Mouse (Mus musculus): Measurements from ENCODE around the gene Eif3l.

Gene Eif3l

DNA sequence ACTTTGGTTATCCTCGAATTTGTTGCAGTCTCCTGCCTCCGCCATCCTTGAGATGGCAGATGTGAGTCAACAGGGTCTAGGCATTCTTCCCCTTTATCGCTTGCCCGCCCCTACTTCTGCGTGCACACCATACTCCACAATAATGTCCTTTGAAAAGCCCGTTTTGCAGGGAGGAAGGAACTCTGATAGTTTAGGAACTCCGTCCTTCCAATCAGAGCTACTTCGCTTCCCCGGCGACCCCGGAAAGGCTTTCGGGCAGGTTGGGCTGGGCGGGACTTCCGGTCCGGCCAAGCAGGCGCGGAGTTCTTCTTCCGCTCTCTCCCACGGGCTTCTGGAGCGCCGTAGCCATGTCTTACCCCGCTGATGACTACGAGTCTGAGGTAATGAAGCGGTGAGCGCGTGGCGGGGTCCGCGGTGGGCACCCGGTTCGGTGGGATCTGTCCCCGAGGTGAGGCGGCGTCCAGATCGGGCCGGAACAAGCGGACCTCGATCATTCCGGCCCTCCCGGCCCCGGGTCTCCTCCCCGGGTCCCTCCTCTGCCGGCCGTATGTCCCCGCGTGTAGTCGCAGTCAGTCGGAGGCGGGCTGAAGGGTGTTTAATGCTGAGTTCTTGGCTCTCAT is at the start of gene Eif3l:
Gene Eif3l (plus strand): TSS at position 267 of the 620 bp plus-strand sequence.
- WGBS: under 1% methylated on average over 49 of the region's 49 CpGs

DNA sequence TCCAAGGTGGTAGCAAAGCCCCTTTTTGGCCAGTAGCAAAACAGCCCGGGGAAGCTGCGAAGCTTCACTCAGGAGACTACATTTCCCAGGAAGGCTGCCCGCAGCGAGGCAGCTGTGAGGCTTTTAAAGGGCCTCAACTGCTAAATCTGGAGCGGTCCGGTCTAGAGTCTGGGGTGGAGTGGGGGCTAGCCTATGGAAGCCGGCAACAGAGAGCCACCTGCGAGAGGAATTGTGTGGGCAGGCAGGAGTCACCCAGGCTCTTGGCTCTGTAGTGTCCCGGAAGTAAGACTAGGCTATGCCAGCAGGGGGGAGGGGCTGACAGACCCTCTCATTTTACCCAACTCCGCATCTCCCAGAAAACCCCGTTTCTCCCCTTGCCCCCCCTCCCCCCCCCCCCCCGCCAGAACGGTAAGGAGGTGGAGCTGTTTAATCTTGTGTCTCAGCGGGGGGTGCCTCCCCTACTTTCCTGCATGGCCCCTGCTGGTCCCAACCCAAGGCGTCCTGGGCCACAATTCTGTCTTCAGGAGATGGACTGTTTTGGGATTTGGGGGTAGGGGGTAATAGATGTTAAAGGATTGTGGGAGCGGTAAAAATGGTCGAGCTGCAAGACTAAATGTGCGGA is 49.2 kb upstream of the Eif3l start:
- WGBS: 19% methylated on average over 17 of the region's 18 CpGs

DNA sequence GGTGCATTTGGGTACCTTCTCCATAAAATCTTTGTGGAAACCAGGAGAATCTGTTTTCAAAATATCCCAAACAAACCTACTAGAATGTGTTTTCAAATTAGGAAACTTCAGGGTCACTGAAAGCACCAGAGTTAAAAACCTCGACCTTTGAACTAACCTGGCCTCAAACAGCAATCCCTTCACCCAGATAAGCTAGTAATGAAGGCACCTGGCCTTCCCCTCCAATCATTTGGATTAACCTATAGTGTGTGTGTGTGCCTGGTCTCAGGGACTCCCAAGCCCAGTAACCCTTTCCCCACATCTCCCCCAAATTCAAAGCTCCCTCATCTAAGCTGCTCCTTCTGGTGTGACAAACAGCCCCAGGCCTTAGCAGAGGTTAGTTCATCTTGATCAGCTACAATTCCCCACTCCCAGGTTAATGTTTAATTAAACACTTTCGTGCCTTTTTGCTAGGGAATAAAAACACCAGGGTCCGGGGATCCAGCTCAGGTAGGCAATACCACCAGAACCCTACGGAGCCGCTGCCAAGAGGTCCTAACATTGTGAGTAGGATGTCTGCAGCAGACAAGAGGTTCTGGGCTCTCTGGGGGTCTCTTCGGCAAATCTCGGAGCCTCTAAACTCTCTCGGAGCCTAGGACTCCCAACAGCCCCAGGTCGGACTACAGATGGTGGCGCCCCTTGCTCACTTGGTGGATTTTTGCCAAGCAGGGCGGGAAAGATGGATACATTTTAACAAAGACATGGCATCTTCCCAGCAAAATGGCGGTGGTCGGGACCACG is 48.3 kb upstream of the Eif3l start:
- 58% methylated on average over 14 of the region's 14 CpGs for WGBS

DNA sequence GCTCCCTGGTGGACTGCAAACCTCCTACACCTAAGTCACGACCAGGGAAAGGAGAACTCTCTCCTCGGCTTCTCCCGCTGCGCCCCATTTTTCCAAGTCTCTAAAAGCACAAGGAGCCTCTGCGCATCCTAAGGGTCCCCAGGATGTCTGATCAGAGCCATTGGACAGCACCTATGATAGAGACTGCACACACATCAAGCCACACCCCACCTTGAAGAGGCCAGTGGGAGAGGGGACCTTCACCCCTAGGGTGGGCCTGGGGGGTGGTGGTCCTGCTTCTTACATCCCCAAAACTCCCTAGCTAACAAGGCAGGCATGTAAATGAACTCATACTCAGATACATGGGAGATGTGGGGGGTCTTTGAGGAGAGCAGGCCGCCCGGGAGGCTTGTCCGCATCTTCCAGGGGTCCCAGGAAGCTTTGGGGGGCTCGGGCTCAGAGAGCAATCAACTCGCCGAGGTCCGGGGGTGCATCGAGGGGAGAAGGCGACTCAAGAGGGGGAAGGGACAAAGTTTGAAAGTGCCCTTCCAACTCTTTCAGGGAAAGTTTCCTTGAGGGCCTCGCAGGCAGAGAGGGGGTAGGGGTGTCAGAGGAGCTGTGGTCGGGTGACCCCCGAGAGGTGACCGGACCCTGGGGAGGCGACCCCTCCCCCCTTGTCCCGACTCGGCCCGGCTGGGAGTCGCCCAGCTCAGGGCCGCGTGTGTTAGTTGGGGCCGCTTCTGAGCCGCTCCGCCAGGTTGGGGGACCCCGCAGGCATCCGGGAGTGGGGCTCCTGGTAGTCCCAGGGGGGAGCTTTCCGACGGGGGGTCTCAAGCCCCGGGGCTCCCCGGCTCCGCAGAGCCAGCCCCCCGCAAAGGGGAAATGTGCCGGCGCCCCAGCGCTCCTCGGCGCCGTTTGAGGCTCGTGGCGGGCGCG is 47.4 kb upstream of the Eif3l start:
- 7% methylated on average over 46 of the region's 46 CpGs for WGBS

DNA sequence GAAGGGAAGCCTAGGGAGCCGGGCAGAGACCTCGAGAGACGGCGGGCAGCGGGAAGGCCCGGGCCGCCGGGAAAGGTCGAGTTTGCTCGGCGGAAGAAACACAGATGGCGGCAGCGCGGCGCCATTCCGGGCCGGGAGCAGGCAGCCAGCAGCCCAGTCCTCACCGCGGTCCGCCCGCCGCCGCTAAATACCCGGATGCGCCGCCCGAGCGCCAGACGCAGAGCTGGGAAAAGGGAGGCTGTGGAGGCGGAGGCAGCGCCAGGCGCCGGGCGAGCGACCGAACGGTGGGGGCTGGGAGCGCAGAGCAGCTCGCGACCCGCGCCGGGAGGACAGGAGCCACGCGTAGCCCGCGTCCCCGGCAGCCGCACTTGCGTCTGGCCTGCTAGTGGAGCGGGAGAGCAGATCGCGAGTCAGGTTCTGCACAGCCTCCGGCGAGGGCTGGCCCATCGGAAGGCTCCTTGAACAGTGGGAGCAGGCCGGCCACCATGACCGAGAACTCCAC is 46.7 kb upstream of the Eif3l start, which contains the start of gene H1f0:
Gene H1f0 (plus strand): TSS at position 214 of the 502 bp plus-strand sequence.
- WGBS: under 1% methylated on average over 58 of the region's 58 CpGs

DNA sequence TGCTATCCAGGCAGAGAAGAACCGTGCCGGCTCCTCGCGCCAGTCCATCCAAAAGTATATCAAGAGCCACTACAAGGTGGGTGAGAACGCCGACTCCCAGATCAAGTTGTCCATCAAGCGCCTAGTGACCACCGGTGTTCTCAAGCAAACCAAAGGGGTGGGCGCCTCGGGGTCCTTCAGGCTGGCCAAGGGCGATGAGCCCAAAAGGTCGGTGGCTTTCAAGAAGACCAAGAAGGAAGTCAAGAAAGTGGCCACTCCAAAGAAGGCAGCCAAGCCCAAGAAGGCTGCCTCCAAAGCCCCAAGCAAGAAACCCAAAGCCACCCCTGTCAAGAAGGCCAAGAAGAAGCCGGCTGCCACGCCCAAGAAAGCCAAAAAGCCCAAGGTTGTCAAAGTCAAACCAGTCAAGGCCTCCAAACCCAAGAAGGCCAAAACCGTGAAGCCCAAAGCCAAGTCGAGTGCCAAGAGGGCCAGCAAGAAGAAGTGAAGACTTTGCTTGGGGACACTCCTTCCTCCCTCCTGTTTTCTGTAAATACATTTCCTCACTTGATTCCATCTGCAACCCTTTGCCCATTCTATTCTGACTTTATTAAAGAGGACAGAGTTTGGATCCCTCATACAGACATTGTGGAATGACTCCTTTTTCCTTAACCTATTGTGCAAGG is 46.0 kb upstream of the Eif3l start:
- WGBS: 18% methylated on average over 16 of the region's 16 CpGs

DNA sequence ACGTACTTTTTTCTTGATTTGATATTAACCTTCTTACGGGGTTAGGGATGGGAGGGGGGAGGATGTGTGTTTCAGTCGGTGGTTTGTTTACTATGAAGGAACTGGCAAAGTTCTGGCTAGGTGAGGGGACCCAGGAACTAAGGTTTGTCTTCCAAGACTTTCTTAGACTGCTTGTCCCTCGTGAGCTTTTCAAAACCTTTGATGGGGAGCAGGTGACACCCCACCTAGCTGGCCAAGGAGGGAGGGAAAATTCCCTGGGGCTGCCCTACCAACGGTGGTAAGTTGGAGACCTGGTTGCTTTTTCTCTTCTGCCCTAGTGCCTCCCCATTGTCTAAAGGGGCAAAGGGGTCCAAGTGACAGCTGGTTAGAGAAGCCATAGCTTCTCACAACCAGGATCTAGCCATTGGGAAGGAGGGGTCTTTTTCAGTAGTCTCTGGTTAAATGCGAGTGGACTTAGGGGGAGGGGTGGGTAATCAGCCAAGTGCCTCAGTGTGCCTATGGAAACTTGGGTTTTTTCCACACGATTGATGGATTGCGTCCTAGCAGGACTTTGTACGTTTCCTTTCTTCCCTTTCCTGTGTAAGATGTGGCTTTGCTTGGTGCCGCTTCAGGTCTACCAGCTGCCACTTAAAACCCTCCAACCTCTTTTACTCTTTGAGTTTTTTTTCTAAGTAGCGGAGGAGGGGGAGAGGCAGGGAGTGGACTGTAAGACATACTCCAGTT is 45.3 kb upstream of the Eif3l start:
- WGBS: 7% methylated on average over 11 of the region's 11 CpGs

DNA sequence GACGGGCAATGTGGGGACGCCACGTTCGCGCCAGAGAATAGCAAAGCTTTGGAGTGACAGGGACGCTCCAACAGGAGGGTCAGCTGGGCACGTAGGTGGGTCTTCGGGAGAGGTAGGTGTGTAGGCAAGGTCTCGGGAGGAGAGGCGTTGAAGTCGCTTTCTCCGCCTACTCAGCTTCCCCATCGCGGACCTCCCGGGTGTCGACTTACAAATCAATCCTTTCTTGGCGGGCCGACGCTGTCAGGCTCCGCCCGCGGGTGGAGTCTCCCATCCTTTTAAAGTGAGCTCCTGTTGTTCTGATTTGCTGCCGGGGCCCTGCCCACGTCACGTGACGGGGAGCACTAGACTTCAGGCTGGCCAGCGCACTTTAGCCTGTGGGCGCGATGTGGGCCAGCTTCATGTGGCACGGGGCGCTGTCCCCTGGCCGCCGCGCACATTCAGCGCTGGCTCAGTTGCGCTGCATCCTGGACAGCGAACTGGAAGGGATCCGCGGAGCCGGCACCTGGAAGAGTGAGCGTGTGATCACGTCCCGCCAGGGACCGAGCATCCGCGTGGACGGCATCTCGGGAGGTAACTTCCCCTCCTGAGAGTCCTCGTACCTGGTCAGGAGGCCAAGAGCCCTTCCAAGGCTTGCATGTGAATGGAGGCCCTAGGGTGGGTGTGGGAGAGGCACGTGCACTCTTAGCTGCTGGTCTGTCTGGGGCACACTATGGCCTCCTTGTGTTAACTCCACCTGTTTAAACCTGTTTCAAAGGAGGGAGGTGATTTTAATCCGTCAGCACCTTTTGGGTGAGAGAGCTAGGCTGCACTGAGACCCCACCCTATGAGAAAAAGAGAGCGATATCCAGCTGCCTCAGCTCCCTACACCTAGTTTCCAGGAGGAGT is 44.2 kb upstream of the Eif3l start:
- WGBS: 2% methylated on average over 52 of the region's 52 CpGs

DNA sequence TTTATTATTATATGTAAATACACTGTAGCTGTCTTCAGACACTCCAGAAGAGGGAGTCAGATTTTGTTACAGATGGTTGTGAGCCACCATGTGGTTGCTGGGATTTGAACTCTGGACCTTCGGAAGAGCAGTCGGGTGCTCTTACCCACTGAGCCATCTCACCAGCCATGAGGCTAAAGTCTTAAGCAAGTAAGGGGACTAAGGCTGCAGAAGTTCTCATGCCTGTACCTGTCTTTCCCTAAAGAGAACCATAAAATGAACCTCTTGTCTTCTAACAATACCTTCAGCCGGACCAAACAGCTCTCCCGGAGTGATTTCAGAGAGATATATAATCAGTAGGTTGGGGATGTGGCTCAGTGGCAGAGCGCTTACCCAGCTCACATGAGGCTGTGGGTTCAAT is 43.1 kb upstream of the Eif3l start:
- 93% methylated on average over 5 of the region's 5 CpGs for WGBS

DNA sequence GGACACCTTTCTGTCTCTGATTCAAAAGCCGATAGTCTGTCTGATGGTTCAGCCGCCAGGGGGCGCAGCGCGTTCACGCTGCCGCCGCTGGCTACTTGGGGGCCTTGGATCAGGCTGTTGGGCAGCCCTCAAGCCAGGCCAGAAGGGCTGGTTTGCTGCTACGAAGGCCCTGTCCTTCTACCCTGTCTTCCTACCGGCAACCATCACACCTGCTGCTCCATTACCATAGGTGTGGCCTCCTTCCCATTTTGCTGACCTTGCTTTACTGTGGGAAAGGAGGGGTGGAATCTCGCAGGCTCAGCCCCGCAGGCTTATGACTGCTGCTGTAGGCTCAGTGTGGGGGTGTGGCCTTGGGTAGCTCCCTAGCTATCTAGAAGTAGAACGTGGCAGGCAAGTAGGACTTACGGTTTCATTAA is 37.1 kb upstream of the Eif3l start:
- 10% methylated on average over 14 of the region's 14 CpGs for WGBS

DNA sequence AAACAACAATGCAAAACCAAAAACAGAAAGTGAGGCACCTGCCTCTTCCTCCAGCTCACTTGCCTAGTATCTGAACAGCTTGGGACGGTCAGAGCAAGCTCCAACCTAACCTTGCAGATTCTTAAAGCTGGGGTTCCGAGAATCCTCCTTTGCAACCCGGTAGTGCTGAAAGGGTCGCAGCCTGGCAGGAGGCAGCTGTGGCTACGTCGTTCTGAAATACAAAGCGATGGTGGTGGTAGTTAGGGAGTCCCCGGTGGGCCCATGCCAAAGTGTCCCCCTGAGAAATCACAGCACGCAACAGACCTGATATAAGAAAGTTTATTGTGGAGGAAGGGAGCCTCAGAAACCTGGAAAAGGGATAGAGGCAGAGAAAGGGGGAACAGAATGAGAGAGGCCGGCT is 36.6 kb upstream of the Eif3l start:
- 78% methylated on average over 10 of the region's 10 CpGs for WGBS

DNA sequence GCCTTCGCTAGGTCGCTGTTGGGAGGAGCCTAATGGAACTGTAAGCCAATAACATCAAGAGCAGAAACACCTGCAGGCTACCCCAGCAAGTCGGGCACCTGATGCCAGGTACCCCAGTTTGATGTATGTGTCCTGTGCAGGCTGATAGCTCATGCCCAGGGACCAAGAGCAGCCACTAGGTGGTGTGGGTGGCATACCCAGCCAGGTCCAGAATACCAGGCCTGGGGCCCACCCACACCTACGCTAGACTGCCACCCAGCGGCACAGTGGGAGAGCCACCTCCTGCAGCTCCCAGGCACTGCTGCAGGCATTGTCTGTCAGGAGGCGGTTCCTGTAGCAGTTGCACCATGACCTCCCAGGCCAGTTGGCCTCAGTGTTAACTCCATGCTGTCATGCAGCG is 36.1 kb upstream of the Eif3l start:
- 36% methylated on average over 7 of the region's 7 CpGs for WGBS

DNA sequence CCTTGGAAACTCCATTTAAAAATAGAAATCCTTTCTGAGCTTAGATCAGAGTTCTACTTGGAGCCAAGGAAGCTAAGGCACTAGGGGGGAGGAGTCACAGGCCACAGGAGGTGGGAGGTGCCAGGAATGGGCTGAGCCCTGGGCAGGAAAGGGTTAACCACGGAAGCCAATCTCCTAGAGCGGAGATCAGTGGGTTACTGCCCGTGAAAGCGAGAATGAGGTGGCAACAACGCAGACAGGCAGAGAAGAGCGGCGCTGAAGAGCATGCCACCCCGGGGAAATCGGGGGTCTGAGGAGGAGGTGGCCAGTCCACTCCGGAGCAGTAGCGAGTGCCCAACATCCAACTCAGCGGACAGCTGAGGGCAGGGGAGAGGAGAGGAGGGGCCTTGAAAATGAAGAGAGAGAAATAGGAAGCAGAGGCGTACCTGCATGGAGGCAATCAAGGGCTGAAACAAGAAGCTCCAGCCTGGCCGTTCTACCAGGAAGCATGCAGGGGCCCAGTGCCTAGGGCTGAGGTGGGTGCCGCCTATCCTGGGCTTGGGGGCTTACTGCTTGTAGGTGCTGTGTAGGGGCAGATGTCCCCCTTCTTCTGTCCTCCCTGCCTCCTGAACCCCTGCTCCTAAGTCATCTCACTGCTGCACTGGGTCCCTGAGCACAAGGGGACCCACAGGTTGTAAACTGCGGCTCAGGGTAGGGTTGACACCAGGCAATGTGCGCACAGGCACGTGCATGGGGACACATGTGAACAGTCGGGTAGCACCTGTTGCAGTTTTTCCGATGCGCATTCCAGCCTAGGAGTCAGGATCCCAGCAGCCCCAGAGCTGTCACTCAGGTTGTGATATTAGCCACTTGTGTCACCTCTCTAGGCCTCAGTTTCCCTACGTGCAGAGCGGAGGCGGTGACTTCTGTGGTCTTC is 34.2 kb upstream of the Eif3l start:
- 28% methylated on average over 24 of the region's 24 CpGs for WGBS

DNA sequence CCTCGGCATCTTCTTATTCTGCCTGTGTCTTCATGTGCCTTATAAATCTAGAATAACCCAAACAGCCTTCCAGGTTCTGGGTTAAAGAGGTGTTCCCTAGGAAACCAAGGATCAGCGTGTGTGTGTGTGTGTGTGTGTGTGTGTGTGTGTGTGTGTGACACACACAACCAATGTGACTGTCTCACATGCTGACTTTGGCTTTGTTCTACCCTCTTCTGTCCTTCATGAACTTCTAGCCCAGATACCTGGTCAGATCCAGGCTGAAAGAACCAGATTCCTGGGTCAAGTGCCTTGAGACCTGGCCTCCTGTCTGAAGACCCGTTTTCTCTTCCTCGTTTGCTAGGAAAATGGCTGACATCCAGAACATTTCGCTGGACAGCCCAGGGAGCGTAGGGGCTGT is 33.4 kb upstream of the Eif3l start, which contains the start of gene Galr3:
Gene Galr3 (plus strand): TSS at position 301 of the 400 bp plus-strand sequence.
- 65% methylated on average over 6 of the region's 6 CpGs for WGBS

DNA sequence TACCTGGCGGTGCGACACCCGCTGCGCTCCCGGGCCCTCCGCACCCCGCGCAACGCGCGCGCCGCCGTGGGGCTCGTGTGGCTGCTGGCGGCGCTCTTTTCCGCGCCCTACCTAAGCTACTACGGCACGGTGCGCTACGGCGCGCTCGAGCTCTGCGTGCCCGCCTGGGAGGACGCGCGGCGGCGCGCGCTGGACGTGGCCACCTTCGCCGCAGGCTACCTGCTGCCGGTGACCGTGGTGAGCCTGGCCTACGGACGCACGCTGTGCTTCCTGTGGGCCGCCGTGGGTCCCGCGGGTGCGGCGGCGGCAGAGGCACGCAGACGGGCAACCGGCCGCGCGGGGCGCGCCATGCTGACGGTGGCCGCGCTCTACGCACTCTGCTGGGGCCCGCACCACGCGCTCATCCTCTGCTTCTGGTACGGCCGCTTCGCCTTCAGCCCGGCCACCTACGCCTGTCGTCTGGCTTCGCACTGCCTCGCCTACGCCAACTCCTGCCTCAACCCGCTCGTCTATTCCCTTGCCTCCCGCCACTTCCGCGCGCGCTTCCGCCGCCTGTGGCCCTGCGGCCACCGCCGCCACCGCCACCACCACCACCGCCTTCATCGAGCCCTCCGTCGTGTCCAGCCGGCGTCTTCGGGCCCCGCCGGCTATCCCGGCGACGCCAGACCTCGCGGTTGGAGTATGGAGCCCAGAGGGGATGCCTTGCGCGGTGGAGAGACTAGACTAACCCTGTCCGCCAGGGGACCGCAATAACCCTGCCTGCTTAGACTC is 32.1 kb upstream of the Eif3l start:
- WGBS: 1% methylated on average over 105 of the region's 105 CpGs

DNA sequence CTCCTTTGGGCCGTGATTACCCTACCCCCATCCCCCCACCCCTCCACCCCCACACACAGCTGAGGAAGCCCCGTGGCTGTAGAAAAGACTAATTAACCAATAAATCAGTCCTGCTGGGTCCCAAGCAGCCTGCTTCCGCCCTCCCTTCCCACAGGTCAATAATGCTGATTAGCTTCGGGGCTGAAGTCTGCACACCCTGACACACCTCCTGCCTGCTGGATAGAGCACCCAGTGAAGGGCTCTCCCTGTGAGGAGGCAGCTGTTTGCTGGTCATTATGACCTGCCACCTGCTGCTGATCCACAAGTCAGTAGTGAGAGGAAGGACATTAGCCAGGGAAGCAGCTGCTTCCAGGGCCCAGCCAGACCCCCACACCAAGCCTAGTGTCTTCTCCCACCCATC is 30.1 kb upstream of the Eif3l start:
- WGBS: 45% methylated on average over 4 of the region's 4 CpGs

DNA sequence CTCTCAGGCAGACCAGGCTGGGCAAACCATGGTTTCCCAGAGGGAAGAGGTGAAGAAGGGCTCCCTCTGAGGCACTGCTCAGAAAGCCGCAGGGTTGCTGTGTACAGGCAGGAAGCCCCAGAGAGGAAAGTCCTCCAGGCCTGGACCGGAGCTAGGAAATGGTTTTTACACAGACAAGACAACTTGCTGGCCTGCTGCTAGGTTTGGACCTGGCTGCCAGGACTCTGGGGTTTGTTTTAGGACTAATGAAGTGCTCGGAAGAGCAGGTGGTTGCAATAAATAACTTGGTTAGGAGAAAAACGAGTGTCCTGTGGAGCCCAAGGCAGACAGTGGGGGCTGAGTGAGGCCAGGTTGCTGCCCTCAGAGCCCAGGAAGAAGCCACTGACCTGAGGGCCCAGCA is 26.8 kb upstream of the Eif3l start:
- WGBS: 63% methylated on average over 4 of the region's 4 CpGs
